Mouse (Mus musculus) small intestine, adult 2 months (tissue): ENCODE measurements around the gene Cuedc1.

Experiments
- CTCF ChIP-seq: fragments of 200-500 bp; IDR thresholded peaks from 2 replicates; pipeline ENCODE4 v1.5.1; 2012; ENCODE audit warnings: low read depth, mild to moderate bottlenecking, control low read depth, inconsistent platforms, low read length, moderate library complexity, mixed read lengths; ENCODE audit not compliant: insufficient replicate concordance, insufficient read length; ENCODE audit errors: extremely low read depth
- POLR2A ChIP-seq: fragments of 200-500 bp; IDR thresholded peaks from 2 replicates; pipeline ENCODE4 v1.6.1; 2012; ENCODE audit warnings: low read depth, mild to moderate bottlenecking, control low read depth, inconsistent platforms, low read length, moderate library complexity

GRCm38 (mm10) chr11:88118817-88119642, 21.2 kb downstream of the Cuedc1 start:
- TF ChIP-seq POLR2A (no peak), CTCF (no peak)
